Mouse (Mus musculus) lung, adult 2 months (tissue): Measurements from ENCODE around the gene Slc2a3.

Experiments used
- CTCF ChIP-seq: fragments of 200-500 bp; IDR thresholded peaks from 2 replicates; pipeline ENCODE4 v1.5.1; 2011; ENCODE audit warnings: mild to moderate bottlenecking, low read length, control low read depth; ENCODE audit not compliant: insufficient read depth
- POLR2A ChIP-seq: fragments of 200-500 bp; IDR thresholded peaks from 2 replicates; pipeline ENCODE4 v1.6.1; 2011; ENCODE audit warnings: low read depth, mild to moderate bottlenecking, control low read depth, low read length, borderline replicate concordance; ENCODE audit errors: extremely low read depth

- no peak for TF ChIP-seq POLR2A
- no peak for TF ChIP-seq CTCF
Observed at GRCm38 (mm10) chr6:122800640-122801300, 670 bp downstream of the Slc2a3 start.
